Mouse (Mus musculus): ENCODE results near the gene Cxxc4. TPM values are rescaled to one million over a fixed set of nuclear protein-coding genes. Genes with fewer than 3 reads are reported as not detected.

The Cxxc4 gene
- total RNA-seq, 2 experiments from 2014 or later = 0.49 to 0.59 TPM

DNA sequence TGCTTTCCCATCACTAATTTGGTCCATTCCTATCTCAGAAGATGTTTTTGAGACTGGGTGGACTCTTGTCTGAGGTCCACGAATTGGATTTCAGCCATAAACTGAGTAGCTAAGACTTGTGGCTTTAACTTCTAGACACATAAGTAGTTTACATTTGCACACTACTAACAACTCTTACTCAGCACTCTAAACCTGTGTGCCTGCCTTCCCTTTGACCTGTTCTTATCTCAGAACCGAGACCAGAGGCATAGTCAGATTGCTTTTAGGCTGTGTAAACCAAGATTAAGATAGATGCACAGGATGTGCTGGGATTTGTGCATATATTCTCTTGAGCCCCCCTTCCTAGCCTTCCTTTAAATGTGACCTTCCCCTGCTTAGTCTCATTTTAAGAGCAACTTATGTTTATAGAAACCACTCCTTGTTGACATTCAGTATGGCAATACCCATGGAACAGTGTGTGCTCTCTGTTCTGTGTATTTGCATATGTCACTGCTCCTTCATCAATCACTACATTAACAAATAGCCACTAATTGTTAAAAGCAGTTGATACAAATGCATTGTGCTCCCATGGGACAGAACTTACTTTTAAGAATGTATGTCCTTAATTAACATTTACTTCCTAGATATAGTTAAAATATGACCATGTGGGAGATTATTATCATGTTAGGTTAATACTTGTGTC, 7.0 kb downstream of the Cxxc4 start:
- no peak for DNase-seq
- intact Hi-C loops (cut with DNase I) = no loop called here

DNA sequence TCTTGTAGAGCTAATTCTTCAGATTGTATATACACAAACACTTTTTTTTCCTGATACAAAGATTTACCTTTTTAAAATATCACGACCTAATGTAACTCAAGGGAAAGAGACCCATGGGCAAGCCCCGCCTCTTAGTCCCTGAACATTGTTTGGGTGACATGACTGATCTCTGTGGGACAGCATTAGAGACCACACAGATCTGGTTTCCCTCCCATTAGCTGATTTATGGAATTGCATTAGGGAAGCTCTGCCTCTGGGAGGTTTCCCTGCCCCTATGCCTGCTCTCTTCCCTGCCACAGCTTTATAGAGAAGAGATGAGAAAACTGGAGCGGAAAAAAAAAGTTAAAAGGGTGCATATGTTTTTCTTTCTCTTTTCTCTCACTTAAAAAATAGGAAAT, 7.6 kb downstream of the Cxxc4 start:
- intact Hi-C loops (cut with DNase I) = no loop called here

DNA sequence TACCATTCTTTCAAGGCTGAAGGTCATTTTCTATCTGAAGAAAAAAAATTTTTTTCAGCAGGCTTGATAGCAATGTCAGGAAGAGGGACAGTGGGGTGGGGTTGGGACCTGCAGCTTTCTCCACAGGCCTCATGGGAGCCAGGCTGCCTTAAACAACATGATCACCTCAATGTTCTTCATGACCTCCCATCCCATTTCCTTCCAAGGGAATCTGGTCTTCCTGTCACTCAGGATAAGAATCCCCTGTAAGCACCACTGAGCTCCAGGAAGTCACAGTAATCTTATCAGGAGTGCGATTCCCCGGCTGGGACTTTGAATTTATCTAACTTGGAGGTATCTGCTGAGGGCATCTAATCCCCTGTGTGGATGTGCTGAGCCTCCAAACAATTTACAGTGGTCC, 17.9 kb downstream of the Cxxc4 start:
- DNase-seq = no peak
- intact Hi-C loops (cut with DNase I) = no loop called here

More for the DNA sequence above, 7.6 kb downstream of the Cxxc4 start:
- DNase-seq = no peak

DNA sequence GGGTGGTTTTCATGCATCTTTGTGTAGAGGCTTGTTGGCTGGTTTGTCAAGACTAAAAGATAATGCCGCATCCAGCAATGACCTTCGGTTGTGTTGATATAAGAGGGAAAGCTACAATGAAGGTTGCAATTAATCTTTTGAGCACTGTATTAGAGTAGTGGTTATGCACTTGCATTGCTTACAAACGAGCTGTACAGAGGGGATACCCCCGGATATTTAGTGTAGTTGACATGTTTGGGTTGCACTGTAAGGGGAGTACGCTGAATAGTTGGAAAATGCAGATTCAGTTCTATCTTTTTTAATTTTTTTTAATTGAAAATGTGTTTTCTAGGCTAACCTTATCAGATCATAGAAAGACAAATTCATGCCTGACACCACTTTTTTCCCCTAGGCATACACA, 22.4 kb downstream of the Cxxc4 start:
- DNase-seq = no peak
- intact Hi-C loops (cut with DNase I) = no loop called here

DNA sequence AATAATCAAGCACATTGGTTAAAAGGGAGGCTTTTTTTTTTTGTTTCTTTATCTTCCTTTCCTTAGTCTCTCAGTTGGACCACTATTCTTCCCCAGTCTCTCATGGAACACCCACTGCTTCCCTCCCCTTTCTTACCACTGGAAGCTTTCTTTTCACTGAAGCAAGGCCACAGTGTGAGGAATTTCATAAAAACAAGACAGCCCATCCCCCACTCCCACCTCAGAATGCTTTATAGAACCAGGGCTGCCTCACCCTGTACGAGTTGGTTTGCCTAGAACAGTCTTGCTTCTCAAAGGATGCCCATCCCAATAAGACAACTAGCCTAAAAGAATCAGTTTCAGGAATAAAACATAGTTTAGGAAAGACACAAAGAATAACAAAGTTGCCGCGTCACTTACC, 23.0 kb downstream of the Cxxc4 start:
- no peak for DNase-seq
- intact Hi-C loops (cut with DNase I) = no loop called here

DNA sequence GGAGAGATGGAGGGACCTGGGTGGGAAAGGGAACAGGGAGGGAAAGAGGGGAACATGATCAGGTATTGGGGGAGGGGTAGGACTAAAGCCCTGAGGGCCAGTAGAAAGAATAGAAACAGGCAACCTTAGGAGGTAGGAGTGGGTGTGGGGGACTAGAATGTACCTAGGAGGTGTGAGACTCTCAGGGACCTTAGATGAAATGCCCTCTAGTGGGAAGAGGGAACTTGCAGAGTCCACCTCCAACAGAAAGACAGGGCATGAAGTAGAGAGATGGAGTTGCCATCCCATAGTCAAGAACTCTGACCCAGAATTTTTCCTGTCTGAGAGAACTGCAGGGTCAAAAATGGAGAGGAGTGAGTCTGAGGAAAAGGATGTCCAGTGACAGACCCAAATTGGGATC, 43.4 kb downstream of the Cxxc4 start:
- no peak for DNase-seq
- intact Hi-C loops (cut with DNase I) = no loop called here

DNA sequence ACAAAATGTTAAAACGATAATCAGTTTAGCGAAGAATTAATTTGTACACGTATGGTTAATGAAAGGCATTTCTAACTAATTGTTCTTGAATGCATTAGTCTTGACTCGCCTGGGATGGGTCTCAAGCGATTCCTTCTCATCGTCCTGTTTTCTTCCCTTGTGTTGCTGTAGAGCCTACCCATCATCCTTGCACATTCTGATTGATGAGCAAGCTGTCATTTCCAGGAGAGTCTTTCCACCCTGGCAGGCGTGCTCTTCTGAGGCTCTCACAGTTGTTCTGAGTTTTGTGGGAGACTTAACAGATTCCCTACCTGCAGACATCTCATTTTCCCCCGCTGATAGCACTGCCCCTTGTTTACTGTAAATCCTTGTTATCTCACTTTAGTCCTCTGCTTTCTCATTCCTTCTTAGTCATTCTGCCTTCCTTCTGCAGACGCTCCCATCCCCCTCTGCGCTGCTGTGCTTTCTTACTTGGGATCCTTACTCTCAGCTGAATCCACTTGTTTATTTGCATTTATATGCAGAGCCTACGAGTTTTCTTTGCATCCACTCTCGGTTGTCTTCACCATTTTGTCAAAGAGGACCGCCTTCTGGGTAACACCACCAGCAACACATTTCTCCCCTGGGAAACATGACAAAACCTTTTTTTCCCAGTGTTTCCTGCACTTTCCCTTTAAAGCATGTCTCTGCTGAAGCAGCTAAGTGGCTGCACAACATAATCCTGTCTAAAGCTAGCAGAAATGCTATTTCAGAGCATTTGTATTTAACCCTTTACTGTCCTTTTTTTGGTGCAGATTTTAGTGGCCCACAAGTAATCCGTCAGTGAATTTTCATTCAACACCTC, 45.5 kb downstream of the Cxxc4 start:
- intact Hi-C loops (cut with DNase I) = no loop called here
- DNase-seq = no peak

DNA sequence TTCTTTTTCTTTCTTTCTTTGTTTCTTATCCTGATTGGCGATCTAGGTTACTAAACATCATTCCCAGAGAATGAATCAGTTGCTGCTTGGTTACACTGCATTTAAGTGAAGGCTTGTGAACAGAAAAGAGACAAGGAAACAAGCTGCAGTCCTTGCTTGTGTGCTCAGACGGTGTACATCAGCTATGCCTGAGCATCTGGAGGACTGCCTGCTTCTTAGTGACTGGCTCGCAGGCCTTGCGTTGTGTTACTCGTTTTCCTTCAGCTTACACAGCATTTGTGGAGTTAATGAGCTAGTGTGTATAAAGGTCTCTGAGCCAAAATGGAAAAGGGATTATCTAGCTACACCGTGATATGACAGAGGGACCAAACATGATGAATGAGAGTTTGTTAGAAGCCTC, 58.9 kb downstream of the Cxxc4 start:
- intact Hi-C loops (cut with DNase I) = no loop called here
- no peak for DNase-seq

DNA sequence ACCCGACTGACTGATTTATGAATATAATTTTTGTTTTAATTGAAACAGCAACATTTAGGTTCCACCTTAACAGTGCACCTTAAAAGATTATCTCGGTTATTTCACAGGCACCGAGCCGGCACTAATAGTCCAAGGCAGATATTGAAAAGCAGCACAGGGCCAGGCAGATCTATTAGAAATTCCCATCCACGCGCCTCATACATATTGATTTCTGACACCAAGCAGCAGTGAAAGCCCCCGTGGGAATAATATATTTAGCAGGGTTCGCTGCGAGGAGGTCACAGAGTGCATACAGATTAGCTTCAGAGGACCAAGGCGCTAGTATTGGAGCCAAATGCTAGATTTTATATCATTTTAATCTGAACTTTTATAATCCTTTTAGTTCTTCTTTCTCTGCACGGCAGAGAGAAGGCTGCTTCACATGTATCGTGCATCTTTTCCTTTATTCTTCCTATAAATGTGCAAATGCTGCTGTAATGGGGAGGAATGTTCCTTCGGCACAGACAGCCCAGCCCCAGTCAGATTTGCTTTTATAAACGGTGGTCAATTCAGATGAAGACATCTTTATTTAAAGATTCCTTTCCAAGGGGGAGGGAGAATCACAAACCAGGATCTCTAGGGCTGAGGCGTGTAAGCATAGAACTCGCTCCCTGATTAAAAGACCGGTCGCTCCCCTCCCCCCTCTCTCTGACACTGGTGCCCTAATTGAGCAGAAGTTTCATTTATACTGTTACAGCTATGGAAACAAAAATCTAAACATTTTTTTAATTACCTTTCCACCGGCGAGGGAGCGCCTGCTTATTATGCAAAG, 66.6 kb downstream of the Cxxc4 start:
- DNase-seq = no peak
- intact Hi-C loops (cut with DNase I) = no loop called here

DNA sequence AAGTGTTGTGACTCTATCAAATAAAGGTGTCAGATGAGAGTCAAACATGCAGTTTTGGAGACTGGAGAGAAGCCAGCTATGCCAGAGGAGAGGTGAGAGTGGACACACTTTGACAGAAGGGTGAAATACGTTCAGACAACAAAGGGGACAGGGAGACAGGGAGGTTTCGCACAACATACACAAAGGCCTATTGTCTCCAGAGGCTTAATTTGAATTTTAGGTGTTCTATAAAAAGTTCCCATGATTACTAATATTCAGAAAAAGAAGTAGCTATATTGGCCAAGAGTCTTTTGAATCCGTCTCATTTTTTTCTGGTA, 67.2 kb downstream of the Cxxc4 start:
- intact Hi-C loops (cut with DNase I) = no loop called here
- no peak for DNase-seq

DNA sequence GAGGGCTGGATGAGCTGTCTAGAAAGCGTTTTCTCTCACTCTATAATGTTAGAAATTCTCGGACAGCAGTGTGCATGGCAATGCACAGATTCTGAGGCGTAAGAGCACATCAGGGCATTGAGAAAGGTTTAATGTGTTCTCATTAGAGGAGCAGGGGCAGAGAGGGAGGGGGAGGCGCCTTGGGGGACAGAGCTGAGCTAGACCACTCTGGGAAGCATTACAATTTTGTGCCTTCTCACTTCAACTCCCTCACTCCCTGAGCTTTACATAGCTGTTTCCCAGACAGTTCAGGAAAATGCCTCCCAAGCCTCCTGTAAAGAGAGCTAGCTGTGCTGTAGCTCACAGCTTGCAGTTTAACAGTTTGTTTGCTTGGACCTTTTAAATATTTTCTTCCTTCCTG, 70.2 kb downstream of the Cxxc4 start:
- no peak for DNase-seq
- intact Hi-C loops (cut with DNase I) = no loop called here

DNA sequence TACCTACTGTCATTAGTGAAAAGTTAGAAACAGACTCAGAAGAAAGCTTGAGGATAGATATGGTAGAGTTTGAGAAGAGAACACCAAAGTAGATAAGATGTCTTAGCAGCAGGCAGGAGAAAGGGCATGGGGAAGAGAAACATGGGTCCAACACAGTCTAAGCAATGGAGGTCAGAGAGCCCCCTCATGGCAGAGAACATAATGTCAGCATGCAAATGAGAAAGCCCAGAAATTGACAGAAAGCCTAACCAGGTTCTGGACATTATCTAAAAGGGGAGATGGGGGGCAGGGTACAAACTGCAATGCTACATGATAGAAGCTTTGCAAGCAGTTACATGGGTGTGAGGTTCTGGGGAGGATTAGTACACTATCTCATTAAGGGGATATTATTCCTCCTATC, 71.5 kb downstream of the Cxxc4 start:
- DNase-seq = no peak
- intact Hi-C loops (cut with DNase I) = no loop called here

Small RNAs within 50 kb of the gene (microRNA-seq; reads per million reads assigned to microRNA genes)
- 0 reads per million in 2 experiments for gene Mir1895

All from gastrocnemius, postnatal 36 days (tissue).